Mouse (Mus musculus): ENCODE measurements at regions not wholly inside any gene's neighbourhood (a gene's known extent, or its start where the extent isn't known, plus 50 kb on each side); places are given as distances from the start of the nearest gene placed in this dataset.

GRCm38 (mm10) chr15:62125718-62126117, 1202.9 kb upstream of the A1bg start:
- DNase-seq (ENCODE audit: low spot score) (no peak), ATAC-seq (ENCODE audit: low read depth) (no peak)
- Histone ChIP-seq H3K9ac (ENCODE audit: low read depth, low read length) (no peak overlapping the region), H3K9me3 (ENCODE audit: control insufficient read depth, low read length) (no peaks in the 10 kb centered on the region), H3K4me2 (ENCODE audit: low read depth, low read length) (no peak overlapping the region), H3K4me1 (ENCODE audit: control insufficient read depth, insufficient read depth, low read length) (peaks cover 8% of the 10 kb centered on the region), H3K27me3 (replicated peaks; ENCODE audit: control insufficient read depth, insufficient read depth, low read length) (no peaks in the 10 kb centered on the region), H3K36me3 (ENCODE audit: control insufficient read depth, insufficient read depth, low read length) (no peaks in the 10 kb centered on the region), H3K4me3 (ENCODE audit: low read depth, low read length) (no peak overlapping the region), H3K27ac (replicated peaks; ENCODE audit: low read depth, low read length) (no peak overlapping the region)
- 97% methylated on average over 7 of the region's 7 CpGs for WGBS

- Histone ChIP-seq H3K4me2 (ENCODE audit: low read depth, low read length) (no peak overlapping the region), H3K4me3 (ENCODE audit: low read depth, low read length) (no peak overlapping the region), H3K27ac (replicated peaks; ENCODE audit: low read depth, low read length) (no peak overlapping the region), H3K9ac (ENCODE audit: low read depth, low read length) (no peak overlapping the region), H3K4me1 (ENCODE audit: control insufficient read depth, insufficient read depth, low read length) (peaks cover 18% of the 10 kb centered on the region), H3K27me3 (replicated peaks; ENCODE audit: control insufficient read depth, insufficient read depth, low read length) (no peaks in the 10 kb centered on the region), H3K36me3 (ENCODE audit: control insufficient read depth, insufficient read depth, low read length) (no peaks in the 10 kb centered on the region), H3K9me3 (ENCODE audit: control insufficient read depth, low read length) (no peaks in the 10 kb centered on the region)
- WGBS = 75% methylated on average over 4 of the region's 4 CpGs
- no peak for ATAC-seq (ENCODE audit: low read depth)
- DNase-seq (ENCODE audit: low spot score) = no peak
Observed at GRCm38 (mm10) chr15:62123756-62124155, 1200.9 kb upstream of the A1bg start.

GRCm38 (mm10) chr15:62122265-62123023, 1199.6 kb upstream of the A1bg start:
- no peak overlapping the region for H3K4me3 ChIP-seq (ENCODE audit: low read depth, low read length)
- ATAC-seq (ENCODE audit: low read depth) = no peak
- peaks cover 11% of the 10 kb centered on the region; the same call in 1 of the 2 replicates for H3K4me1 ChIP-seq (ENCODE audit: control insufficient read depth, insufficient read depth, low read length)
- no peak overlapping the region for H3K9ac ChIP-seq (ENCODE audit: low read depth, low read length)
- H3K27ac ChIP-seq (replicated peaks; ENCODE audit: low read depth, low read length) = no peak overlapping the region
- no peaks in the 10 kb centered on the region for H3K9me3 ChIP-seq (ENCODE audit: control insufficient read depth, low read length)
- no peaks in the 10 kb centered on the region for H3K27me3 ChIP-seq (replicated peaks; ENCODE audit: control insufficient read depth, insufficient read depth, low read length)
- no peak overlapping the region for H3K4me2 ChIP-seq (ENCODE audit: low read depth, low read length)
- no peak for DNase-seq (ENCODE audit: low spot score)
- WGBS = 85% methylated on average over 9 of the region's 9 CpGs
- no peaks in the 10 kb centered on the region for H3K36me3 ChIP-seq (ENCODE audit: control insufficient read depth, insufficient read depth, low read length)

- Histone ChIP-seq H3K27me3 (replicated peaks; ENCODE audit: control insufficient read depth, insufficient read depth, low read length) (no peaks in the 10 kb centered on the region), H3K4me2 (ENCODE audit: low read depth, low read length) (no peak overlapping the region), H3K36me3 (ENCODE audit: control insufficient read depth, insufficient read depth, low read length) (no peaks in the 10 kb centered on the region), H3K27ac (replicated peaks; ENCODE audit: low read depth, low read length) (no peak overlapping the region), H3K9me3 (ENCODE audit: control insufficient read depth, low read length) (no peaks in the 10 kb centered on the region), H3K9ac (ENCODE audit: low read depth, low read length) (no peak overlapping the region), H3K4me3 (ENCODE audit: low read depth, low read length) (no peak overlapping the region), H3K4me1 (ENCODE audit: control insufficient read depth, insufficient read depth, low read length) (peaks cover 11% of the 10 kb centered on the region; the same call in 1 of the 2 replicates)
- 95% methylated on average over 4 of the region's 4 CpGs for WGBS
- DNase-seq (ENCODE audit: low spot score) (no peak), ATAC-seq (ENCODE audit: low read depth) (no peak)
Observed at GRCm38 (mm10) chr15:62121696-62122095, 1198.9 kb upstream of the A1bg start.

GRCm38 (mm10) chr15:62120735-62121134, 1197.9 kb upstream of the A1bg start:
- no peak overlapping the region for H3K9ac ChIP-seq (ENCODE audit: low read depth, low read length)

GRCm38 (mm10) chr15:62118997-62119396, 1196.2 kb upstream of the A1bg start:
- Histone ChIP-seq H3K9me3 (ENCODE audit: control insufficient read depth, low read length) (no peaks in the 10 kb centered on the region), H3K4me2 (ENCODE audit: low read depth, low read length) (no peak overlapping the region), H3K36me3 (ENCODE audit: control insufficient read depth, insufficient read depth, low read length) (no peaks in the 10 kb centered on the region), H3K9ac (ENCODE audit: low read depth, low read length) (no peak overlapping the region), H3K27ac (replicated peaks; ENCODE audit: low read depth, low read length) (no peak overlapping the region), H3K27me3 (replicated peaks; ENCODE audit: control insufficient read depth, insufficient read depth, low read length) (no peaks in the 10 kb centered on the region), H3K4me1 (ENCODE audit: control insufficient read depth, insufficient read depth, low read length) (peaks cover 11% of the 10 kb centered on the region; the same call in 1 of the 2 replicates), H3K4me3 (ENCODE audit: low read depth, low read length) (no peak overlapping the region)
- WGBS = 48% methylated on average over 10 of the region's 10 CpGs
- DNase-seq (ENCODE audit: low spot score) (peak; percentile 63), ATAC-seq (ENCODE audit: low read depth) (peak; percentile 26; the same call in 1 of the 2 replicates)

More at GRCm38 (mm10) chr15:62120735-62121134, 1197.9 kb upstream of the A1bg start:
- ATAC-seq (ENCODE audit: low read depth) = no peak
- no peak overlapping the region for H3K4me2 ChIP-seq (ENCODE audit: low read depth, low read length)
- H3K9me3 ChIP-seq (ENCODE audit: control insufficient read depth, low read length) = no peaks in the 10 kb centered on the region
- no peak overlapping the region for H3K4me3 ChIP-seq (ENCODE audit: low read depth, low read length)
- no peaks in the 10 kb centered on the region for H3K36me3 ChIP-seq (ENCODE audit: control insufficient read depth, insufficient read depth, low read length)
- WGBS = 33% methylated on average over 4 of the region's 4 CpGs
- H3K4me1 ChIP-seq (ENCODE audit: control insufficient read depth, insufficient read depth, low read length) = peaks cover 11% of the 10 kb centered on the region; the same call in 1 of the 2 replicates
- no peak overlapping the region for H3K27ac ChIP-seq (replicated peaks; ENCODE audit: low read depth, low read length)
- H3K27me3 ChIP-seq (replicated peaks; ENCODE audit: control insufficient read depth, insufficient read depth, low read length) = no peaks in the 10 kb centered on the region
- DNase-seq (ENCODE audit: low spot score) = no peak

GRCm38 (mm10) chr15:62116184-62116583, 1193.4 kb upstream of the A1bg start:
- Histone ChIP-seq H3K4me3 (ENCODE audit: low read depth, low read length) (no peak overlapping the region), H3K9me3 (ENCODE audit: control insufficient read depth, low read length) (no peaks in the 10 kb centered on the region), H3K36me3 (ENCODE audit: control insufficient read depth, insufficient read depth, low read length) (no peaks in the 10 kb centered on the region), H3K9ac (ENCODE audit: low read depth, low read length) (no peak overlapping the region), H3K4me2 (ENCODE audit: low read depth, low read length) (no peak overlapping the region), H3K27me3 (replicated peaks; ENCODE audit: control insufficient read depth, insufficient read depth, low read length) (no peaks in the 10 kb centered on the region), H3K27ac (replicated peaks; ENCODE audit: low read depth, low read length) (no peak overlapping the region), H3K4me1 (ENCODE audit: control insufficient read depth, insufficient read depth, low read length) (0 out of 2 replicates have a peak, but pooled peaks cover 11% of the 10 kb centered on the region)
- DNase-seq (ENCODE audit: low spot score) = no peak
- no peak for ATAC-seq (ENCODE audit: low read depth)
- WGBS = 80% methylated on average over 1 of the region's 1 CpGs

GRCm38 (mm10) chr15:62114815-62115214, 1192.0 kb upstream of the A1bg start:
- H3K4me3 ChIP-seq (ENCODE audit: low read depth, low read length) = no peak overlapping the region
- H3K4me1 ChIP-seq (ENCODE audit: control insufficient read depth, insufficient read depth, low read length) = 0 out of 2 replicates have a peak, but pooled peaks cover 9% of the 10 kb centered on the region
- DNase-seq (ENCODE audit: low spot score) = no peak
- no peaks in the 10 kb centered on the region for H3K27me3 ChIP-seq (replicated peaks; ENCODE audit: control insufficient read depth, insufficient read depth, low read length)
- H3K36me3 ChIP-seq (ENCODE audit: control insufficient read depth, insufficient read depth, low read length) = no peaks in the 10 kb centered on the region
- H3K9ac ChIP-seq (ENCODE audit: low read depth, low read length) = no peak overlapping the region
- no peak overlapping the region for H3K27ac ChIP-seq (replicated peaks; ENCODE audit: low read depth, low read length)
- H3K4me2 ChIP-seq (ENCODE audit: low read depth, low read length) = no peak overlapping the region
- WGBS = 71% methylated on average over 4 of the region's 4 CpGs
- ATAC-seq (ENCODE audit: low read depth) = 0 out of 2 replicates have a peak, but pooled peaks have one; percentile 18
- no peaks in the 10 kb centered on the region for H3K9me3 ChIP-seq (ENCODE audit: control insufficient read depth, low read length)

- H3K4me2 ChIP-seq (ENCODE audit: low read depth, low read length) = no peak overlapping the region
- H3K4me3 ChIP-seq (ENCODE audit: low read depth, low read length) = no peak overlapping the region
- H3K36me3 ChIP-seq (ENCODE audit: control insufficient read depth, insufficient read depth, low read length) = no peaks in the 10 kb centered on the region
- H3K27ac ChIP-seq (replicated peaks; ENCODE audit: low read depth, low read length) = no peak overlapping the region
- no peak overlapping the region for H3K9ac ChIP-seq (ENCODE audit: low read depth, low read length)
- no peaks in the 10 kb centered on the region for H3K27me3 ChIP-seq (replicated peaks; ENCODE audit: control insufficient read depth, insufficient read depth, low read length)
- 61% methylated on average over 2 of the region's 2 CpGs for WGBS
- H3K4me1 ChIP-seq (ENCODE audit: control insufficient read depth, insufficient read depth, low read length) = peaks cover 3% of the 10 kb centered on the region
- DNase-seq (ENCODE audit: low spot score) (peak; percentile 72), ATAC-seq (ENCODE audit: low read depth) (no peak)
- no peaks in the 10 kb centered on the region for H3K9me3 ChIP-seq (ENCODE audit: control insufficient read depth, low read length)
Observed at GRCm38 (mm10) chr15:62112151-62112550, 1189.3 kb upstream of the A1bg start.
